8 mouse cellular contexts compared by ENCODE assay signal in the genomic region with DNA sequence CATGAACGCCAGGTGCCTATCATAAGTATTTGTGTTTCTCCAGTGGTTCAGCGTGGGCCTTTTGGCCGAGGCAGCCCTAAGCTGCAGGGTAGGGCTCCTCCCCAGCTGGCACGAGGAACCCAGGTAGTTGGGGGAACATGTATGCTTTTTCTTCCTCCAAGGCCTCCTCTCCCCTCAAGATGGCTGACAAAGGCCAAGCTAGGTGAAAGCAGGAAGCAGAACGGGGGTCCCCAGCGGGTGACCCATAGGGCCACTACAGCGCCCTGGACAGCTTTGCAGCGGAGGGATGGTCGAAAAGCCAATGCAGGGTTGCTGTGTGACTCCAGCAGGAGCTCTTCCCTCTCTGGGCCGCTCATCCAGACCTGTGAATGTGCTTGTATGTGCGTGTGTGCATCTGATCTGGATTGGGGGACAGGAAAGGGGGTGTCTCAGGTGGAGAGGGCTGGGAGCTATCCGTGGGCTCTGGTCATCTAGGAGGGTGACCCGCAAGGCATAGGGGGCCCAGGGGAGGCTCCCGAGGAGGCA. TPM values are rescaled to one million over a fixed set of nuclear protein-coding genes. Genes with fewer than 3 reads are reported as not detected.
DNase-seq lines count a peak whose midpoint lies in the region; ATAC-seq and TF ChIP-seq lines count a peak whose summit lies in the region.

No protein-coding gene starts in this region.

- TF ChIP-seq POLR2A in MEL (IDR thresholded peaks at IDR 0.05; ENCODE audit: control insufficient read depth in 1 of 2, insufficient read depth in 1 of 2, low read depth in 1 of 2, low read length in 2 of 2, poor library complexity in 1 of 2) = no peak

- no peaks in the 10 kb centered on the region for H3K9me3 ChIP-seq in heart, embryonic 13.5 days
- no peaks in the 10 kb centered on the region for H3K9me3 ChIP-seq in MEL (replicated peaks; ENCODE audit: insufficient read depth, low read length)
- H3K9me3 ChIP-seq in heart, embryonic 16.5 days (replicated peaks; ENCODE audit: control insufficient read depth, low read length) = no peaks in the 10 kb centered on the region

- H3K27me3 ChIP-seq in heart, embryonic 13.5 days (replicated peaks) = peaks cover 17% of the 10 kb centered on the region; the same call in 1 of the 2 replicates
- peaks cover 1 to 8% of the 10 kb centered on the region in 2 experiments; a peak in 2 of 4 replicates for H3K27me3 ChIP-seq in MEL (ENCODE audit: control insufficient read depth in 1 of 2, insufficient read depth in 2 of 2, low read length in 2 of 2)
- no peaks in the 10 kb centered on the region for H3K27me3 ChIP-seq in heart, embryonic 16.5 days (ENCODE audit: control insufficient read depth, insufficient read depth, low read length)

- H3K4me1 ChIP-seq in heart, embryonic 13.5 days = peaks cover 20% of the 10 kb centered on the region
- H3K4me1 ChIP-seq in MEL (ENCODE audit: control insufficient read depth in 1 of 2, insufficient read depth in 2 of 2, low read length in 2 of 2) = peaks cover 0 to 6% of the 10 kb centered on the region in 2 experiments; a peak in 2 of 4 replicates
- peaks cover 10% of the 10 kb centered on the region for H3K4me1 ChIP-seq in heart, embryonic 16.5 days (ENCODE audit: control insufficient read depth, insufficient read depth, low read length)

- intact Hi-C loops in left cerebral cortex, postnatal 14 days (cut with DNase I) = no loop called here

- WGBS in heart, embryonic 13.5 days = 31% methylated on average over 13 of the region's 14 CpGs
- WGBS in heart, embryonic 16.5 days = 29% methylated on average over 14 of the region's 14 CpGs

- H3K4me3 ChIP-seq in heart, embryonic 13.5 days = peak overlapping the region; percentile 81
- peak overlapping the region; percentile 44 to 95; a peak in 2 of 4 replicates for H3K4me3 ChIP-seq in MEL (ENCODE audit: control insufficient read depth in 1 of 2, insufficient read depth in 1 of 2, low read depth in 2 of 2, low read length in 2 of 2)
- peak overlapping the region; percentile 78 for H3K4me3 ChIP-seq in heart, embryonic 16.5 days (ENCODE audit: low read length)

- no peak for ATAC-seq in heart, embryonic 13.5 days (ENCODE audit: extremely low read depth, insufficient number of reproducible peaks, low FRiP score, low TSS enrichment)
- no peak for ATAC-seq in heart, embryonic 16.5 days (replicated peaks; ENCODE audit: extremely low read depth, insufficient read depth, low FRiP score)
- ATAC-seq in megakaryocyte progenitor cell, adult 5-6 weeks (replicated peaks; ENCODE audit: poor library complexity) = peak; percentile 23

- H3K4me2 ChIP-seq in heart, embryonic 13.5 days = peak overlapping the region; percentile 94
- peak overlapping the region; percentile 96 for H3K4me2 ChIP-seq in heart, embryonic 16.5 days (ENCODE audit: low read depth, low read length)

- H3K79me2 ChIP-seq in MEL (ENCODE audit: control insufficient read depth, insufficient read depth, low read length, poor library complexity) = no peaks in the 10 kb centered on the region; the same call in 1 of the 2 replicates

- no peak for TF ChIP-seq CTCF in MEL (IDR thresholded peaks at IDR 0.05 in 2 of 3, conservative IDR thresholded peaks at IDR 0.05 in 1 of 3; ENCODE audit: control insufficient read depth in 1 of 3, insufficient read depth in 1 of 3, low read depth in 2 of 3, low read length in 3 of 3, poor library complexity in 1 of 3, severe bottlenecking in 1 of 3)

- H3K36me3 ChIP-seq in heart, embryonic 13.5 days = no peaks in the 10 kb centered on the region
- H3K36me3 ChIP-seq in MEL (ENCODE audit: control insufficient read depth in 1 of 2, insufficient read depth in 2 of 2, low read length in 2 of 2) = no peaks in the 10 kb centered on the region
- H3K36me3 ChIP-seq in heart, embryonic 16.5 days (ENCODE audit: control insufficient read depth, insufficient read depth) = no peaks in the 10 kb centered on the region

- DNase-seq in heart, postnatal 4 days = no peak
- peak; percentile 39 for DNase-seq in MEL (ENCODE audit: low read depth, low spot score)
- no peak for DNase-seq in left cerebral cortex, postnatal 14 days (ENCODE audit: low spot score in 2 of 2)
- no peak for DNase-seq in frontal cortex, postnatal 25 days (ENCODE audit: low spot score in 2 of 2)
- no peak for DNase-seq in testis, postnatal 10 days (ENCODE audit: low spot score)

- no peak for TF ChIP-seq EP300 in MEL (IDR thresholded peaks at IDR 0.05; ENCODE audit: low read depth in 1 of 2, low read length in 2 of 2)

- H3K27ac ChIP-seq in heart, embryonic 13.5 days (replicated peaks) = no peak overlapping the region
- no peak overlapping the region for H3K27ac ChIP-seq in MEL (ENCODE audit: control insufficient read depth, low read depth, low read length)
- H3K27ac ChIP-seq in heart, embryonic 16.5 days (ENCODE audit: low read length) = no peak overlapping the region

- peak overlapping the region; percentile 90 for H3K9ac ChIP-seq in heart, embryonic 13.5 days
- H3K9ac ChIP-seq in MEL (ENCODE audit: control insufficient read depth, low read depth, low read length, poor library complexity, severe bottlenecking) = peak overlapping the region; percentile 56
- peak overlapping the region; percentile 82 for H3K9ac ChIP-seq in heart, embryonic 16.5 days (ENCODE audit: low read length)

- no peak for TF ChIP-seq RAD21 in MEL (IDR thresholded peaks at IDR 0.05; ENCODE audit: low read depth, low read length)

TF ChIP-seq in MEL, 35 proteins besides CTCF, POLR2A, EP300 and RAD21:
- TF ChIP-seq MAZ (IDR thresholded peaks at IDR 0.05; ENCODE audit: low read depth, low read length) (no peak), MYC (IDR thresholded peaks at IDR 0.05; ENCODE audit: low read depth, low read length) (no peak), CHD1 (IDR thresholded peaks at IDR 0.05; ENCODE audit: low read depth, low read length) (no peak), SMC3 (IDR thresholded peaks at IDR 0.05; ENCODE audit: low read depth, low read length) (no peak), MXI1 (IDR thresholded peaks at IDR 0.05; ENCODE audit: low read depth, low read length) (no peak), ETS1 (IDR thresholded peaks at IDR 0.05; ENCODE audit: low read depth, low read length) (no peak), E2F4 (IDR thresholded peaks at IDR 0.05; ENCODE audit: borderline replicate concordance, low read depth, low read length) (no peak), MAX (IDR thresholded peaks at IDR 0.05; ENCODE audit: low read length) (no peak), ZKSCAN1 (IDR thresholded peaks at IDR 0.05; ENCODE audit: low read depth, low read length) (no peak), TAL1 (IDR thresholded peaks at IDR 0.05; ENCODE audit: low read length) (no peak), MYB (IDR thresholded peaks at IDR 0.05; ENCODE audit: low read depth, low read length) (no peak), RCOR1 (IDR thresholded peaks at IDR 0.05; ENCODE audit: low read depth, low read length) (no peak), GABPA (IDR thresholded peaks at IDR 0.05; ENCODE audit: low read depth, low read length) (no peak)

RNA-seq across cellular contexts. Expression of a gene that starts 0.4 kb away (rescaled TPM):
- 5.0 and 5.3 TPM in 2 replicates for polyA plus RNA-seq in heart, embryonic 13.5 days (2015; fragmentation: Nextera tagmentation; extraction: Ambion mirVana)
- 1 to 10 TPM; 3.0 to 3.5 TPM for total RNA-seq in heart, postnatal 4 days (2021)
- total RNA-seq in MEL (2012; rRNA removed) = 10.1 and 11.6 TPM in 2 replicates
- polyA plus RNA-seq in MEL (2012; ENCODE audit: insufficient read depth in 1 of 2, insufficient read length in 2 of 2, low read depth in 1 of 2, low replicate concordance in 2 of 2, missing spikeins in 1 of 2) = 10 to 100 TPM in 1 of 2 experiments, not detected in 1; 17.5 TPM
- 7.5 and 8.1 TPM in 2 replicates for polyA plus RNA-seq in heart, embryonic 16.5 days (2015; fragmentation: Nextera tagmentation; extraction: Ambion mirVana)
- 15.0 and 17.8 TPM in 2 replicates for total RNA-seq in megakaryocyte progenitor cell, adult 5-6 weeks (2015)
- total RNA-seq in megakaryocyte progenitor cell, adult 5-6 weeks (2017) = 15.2 and 16.7 TPM in 2 replicates
- total RNA-seq in left cerebral cortex, postnatal 14 days (2021) = 1 to 10 TPM in 1 of 2 experiments, under 1 TPM in 1; 0.99 to 1.1 TPM

RNA-seq across cellular contexts. Expression of a gene that starts 16.3 kb away (rescaled TPM):
- polyA plus RNA-seq in heart, embryonic 13.5 days (2015; fragmentation: Nextera tagmentation; extraction: Ambion mirVana) = 55.1 and 63.2 TPM in 2 replicates
- total RNA-seq in heart, postnatal 4 days (2021) = 10 to 100 TPM; 21.7 to 25.9 TPM
- 25.3 and 25.5 TPM in 2 replicates for total RNA-seq in MEL (2012; rRNA removed)
- polyA plus RNA-seq in MEL (2012; ENCODE audit: insufficient read depth in 1 of 2, insufficient read length in 2 of 2, low read depth in 1 of 2, low replicate concordance in 2 of 2, missing spikeins in 1 of 2) = 10 to 100 TPM in 1 of 2 experiments, not detected in 1; 36.1 TPM
- 57.3 and 58.5 TPM in 2 replicates for polyA plus RNA-seq in heart, embryonic 16.5 days (2015; fragmentation: Nextera tagmentation; extraction: Ambion mirVana)
- 37.2 and 45.9 TPM in 2 replicates for total RNA-seq in megakaryocyte progenitor cell, adult 5-6 weeks (2015)
- total RNA-seq in megakaryocyte progenitor cell, adult 5-6 weeks (2017) = 32.2 and 43.8 TPM in 2 replicates
- 10 to 100 TPM; 27.4 to 31.8 TPM for total RNA-seq in left cerebral cortex, postnatal 14 days (2021)

RNA-seq across cellular contexts. Expression of a gene that starts 47.6 kb away (rescaled TPM):
- polyA plus RNA-seq in heart, embryonic 13.5 days (2015; fragmentation: Nextera tagmentation; extraction: Ambion mirVana) = not detected in 2 replicates
- total RNA-seq in heart, postnatal 4 days (2021) = not detected
- 0.26 and 0.65 TPM in 2 replicates for total RNA-seq in MEL (2012; rRNA removed)
- under 1 TPM in 1 of 2 experiments, not detected in 1; 0.45 TPM for polyA plus RNA-seq in MEL (2012; ENCODE audit: insufficient read depth in 1 of 2, insufficient read length in 2 of 2, low read depth in 1 of 2, low replicate concordance in 2 of 2, missing spikeins in 1 of 2)
- polyA plus RNA-seq in heart, embryonic 16.5 days (2015; fragmentation: Nextera tagmentation; extraction: Ambion mirVana) = not detected in 2 replicates
- total RNA-seq in megakaryocyte progenitor cell, adult 5-6 weeks (2015) = 0.07 and 0.22 TPM in 2 replicates
- total RNA-seq in megakaryocyte progenitor cell, adult 5-6 weeks (2017) = 0.20 TPM in 1 of 2 replicates, not detected in the other
- total RNA-seq in left cerebral cortex, postnatal 14 days (2021) = not detected
